Mouse (Mus musculus) urinary bladder, adult 18-20 months (tissue): ENCODE data around the gene Zfp78.
"Not testable (repeated sequence)": the region's sequence is repeated elsewhere in the genome, so short reads cannot be mapped to it uniquely, and the experiment has no call there.

ENCODE experiments used
- DNase-seq, 2 experiments: peaks; one replicate each; pipeline ENCODE4 v3.0.0; 2022; ENCODE audit warnings: low spot score in 2 of 2, mixed read lengths in 2 of 2

The Zfp78 gene

DNA sequence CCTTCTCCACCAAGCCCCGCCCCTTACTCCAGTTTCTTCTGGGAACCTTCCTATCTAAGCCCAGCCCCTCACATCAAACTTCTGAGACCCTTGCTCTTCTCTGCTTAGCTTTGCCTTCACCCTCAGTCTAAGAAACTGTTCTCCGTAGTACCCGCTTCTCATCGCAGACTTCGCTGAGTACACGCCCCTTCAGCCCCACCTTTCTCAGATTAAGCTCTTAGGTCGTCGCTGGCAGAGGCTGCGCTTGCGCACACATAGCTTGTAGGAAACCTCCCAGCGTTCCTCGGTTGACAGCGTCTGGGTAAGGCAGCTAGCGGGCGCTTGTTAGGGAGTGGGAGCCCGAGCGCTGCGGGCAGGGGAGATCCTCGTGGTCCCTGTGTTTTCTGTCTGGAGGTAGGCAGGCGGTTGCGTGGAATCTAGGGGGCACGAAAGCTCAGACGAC, at the start of gene Zfp78:
TSS of gene Zfp78 (plus strand) at position 234 of the 442 bp plus-strand sequence.
- no peak for DNase-seq

DNA sequence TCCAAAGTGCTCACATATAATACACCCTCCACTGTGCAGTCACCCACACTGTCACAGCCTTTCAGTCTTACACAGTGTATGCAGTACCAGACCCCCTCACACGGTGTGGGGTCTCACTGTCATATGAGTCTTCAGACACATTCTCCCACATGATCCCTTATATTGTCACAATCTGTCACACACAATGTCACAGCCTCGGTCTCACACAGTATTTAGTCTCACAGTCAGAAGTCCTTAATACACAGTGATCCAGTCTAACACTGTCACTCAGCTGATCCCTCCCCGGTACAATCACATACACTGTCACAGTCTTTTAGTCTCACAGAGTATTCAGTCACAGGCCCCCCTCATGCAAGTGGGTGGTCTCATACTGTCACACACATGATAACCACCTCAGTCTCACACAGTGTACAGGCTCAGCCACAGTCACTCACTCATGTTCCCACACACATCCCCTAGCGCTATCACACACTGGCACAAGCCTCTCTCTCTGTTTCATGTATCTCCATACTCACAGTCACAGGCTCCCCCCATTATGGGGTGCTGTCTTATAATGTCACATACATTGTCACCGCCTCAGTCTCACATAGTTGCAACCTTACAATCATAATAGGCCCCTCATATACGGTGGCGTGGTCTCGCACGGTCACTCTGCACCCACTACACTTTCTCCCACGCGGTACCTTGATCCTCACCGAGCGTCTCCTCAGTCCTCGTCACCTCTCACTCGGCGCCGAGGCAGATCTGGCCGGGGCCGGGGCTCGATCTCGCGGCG, 32.4 kb upstream of the Zfp78 start:
- DNase-seq = no peak

DNA sequence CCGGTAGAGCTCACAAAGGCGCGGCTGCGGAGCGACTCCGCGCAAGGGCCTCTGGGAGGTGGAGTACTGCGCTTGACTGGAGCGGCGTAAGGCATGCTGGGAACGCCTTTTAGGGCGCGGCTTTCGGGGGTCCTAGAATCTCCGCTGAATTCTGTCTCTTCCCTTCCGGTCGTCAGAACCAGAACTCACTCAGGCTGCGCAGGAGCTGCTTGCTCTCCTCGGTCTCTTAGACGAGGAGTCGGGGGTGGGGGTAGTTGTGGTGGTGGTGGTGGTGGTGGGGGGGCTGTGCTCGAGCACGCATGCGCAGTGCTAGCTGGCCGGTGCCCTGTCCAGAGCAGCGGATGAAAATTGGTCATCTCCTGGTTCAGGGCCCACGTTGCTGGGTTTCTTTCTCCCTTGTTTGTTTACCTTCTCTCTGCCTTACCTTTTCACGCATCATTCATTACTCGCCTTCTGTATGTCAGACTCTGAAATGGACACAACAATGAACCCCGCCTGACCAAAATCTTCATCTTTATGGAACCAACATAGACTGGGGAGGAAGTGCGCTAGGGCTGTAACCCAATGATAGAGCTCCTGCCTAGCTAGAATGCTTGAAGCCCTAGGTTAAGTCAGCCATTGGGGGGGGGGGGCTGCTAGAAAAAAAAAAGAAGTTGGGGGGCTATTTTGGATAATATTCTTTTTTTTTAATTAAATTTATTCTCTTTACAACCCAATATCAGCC, 31.7 kb upstream of the Zfp78 start, which contains the start of gene Zfp583:
TSS of gene Zfp583 (minus strand) at position 53 of the 724 bp plus-strand sequence.
- peak; percentile 70 to 71 for DNase-seq

DNA sequence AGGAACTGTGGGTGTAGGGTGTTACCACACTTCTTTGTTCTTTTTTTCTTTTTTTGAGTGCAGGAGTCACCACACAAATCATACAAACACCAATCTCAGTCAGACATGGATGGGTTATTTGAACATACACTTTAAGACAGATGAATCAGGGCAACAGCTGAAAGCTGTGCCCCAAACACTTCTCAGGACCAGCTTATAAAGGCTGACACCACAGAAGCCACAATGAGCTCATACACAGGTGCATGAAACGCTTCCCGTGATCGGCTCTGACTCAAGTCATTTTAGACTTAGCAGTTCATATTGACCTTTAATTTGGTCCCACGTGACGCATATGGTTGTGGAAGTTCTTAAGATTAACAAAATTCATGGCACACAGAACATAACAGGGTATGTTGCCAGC, 23.2 kb upstream of the Zfp78 start:
- no peak for DNase-seq

DNA sequence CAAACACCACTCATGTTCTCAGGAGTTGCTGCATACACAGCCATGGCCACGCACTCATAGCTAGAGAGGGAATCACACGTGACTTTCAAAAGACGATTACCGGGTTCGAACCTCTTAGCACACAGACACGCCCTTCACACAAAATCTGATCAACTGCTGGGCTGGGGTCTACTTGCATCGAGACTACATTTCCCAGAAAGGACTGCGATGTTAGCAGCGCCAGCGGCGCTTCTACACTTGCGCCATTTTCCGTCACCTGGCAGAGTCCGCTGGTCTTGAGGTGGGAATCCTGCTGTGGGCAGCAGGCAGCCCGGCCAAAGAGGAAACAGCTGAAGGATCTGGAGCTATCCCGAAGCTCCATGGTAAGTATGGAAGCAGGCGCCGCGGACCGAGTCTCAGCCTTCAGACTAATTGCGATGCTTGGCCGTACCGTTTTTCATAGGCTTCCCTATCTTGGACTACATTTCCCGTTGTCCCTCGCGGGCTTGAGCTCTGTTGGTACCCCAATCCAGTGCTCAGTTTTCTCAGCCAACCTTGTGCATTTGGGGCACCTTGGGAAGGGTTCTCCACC, 19.5 kb upstream of the Zfp78 start, which contains the start of gene Gm3854:
TSS of gene Gm3854 (plus strand) at position 259 of the 571 bp plus-strand sequence.
- peak; percentile 33 to 54 for DNase-seq

DNA sequence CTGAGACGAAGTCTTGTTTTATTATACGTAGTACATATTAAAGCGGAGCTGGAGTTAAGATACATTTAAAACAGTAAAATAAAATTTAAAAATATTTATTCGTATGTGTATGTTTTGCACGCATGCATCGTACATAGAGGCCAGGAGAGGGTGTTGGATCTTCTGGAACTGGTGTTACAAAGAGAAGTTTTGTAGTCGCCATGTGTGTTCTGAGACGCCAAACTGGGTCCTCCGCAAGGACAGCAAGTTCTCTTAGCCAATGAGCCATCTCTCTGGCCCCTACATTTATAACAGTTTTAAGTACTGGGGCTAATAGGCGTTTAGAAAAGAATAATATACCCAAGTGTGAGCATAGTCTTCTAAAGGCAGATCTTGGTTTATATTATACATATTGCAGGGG, 19.0 kb upstream of the Zfp78 start:
- no peak for DNase-seq

DNA sequence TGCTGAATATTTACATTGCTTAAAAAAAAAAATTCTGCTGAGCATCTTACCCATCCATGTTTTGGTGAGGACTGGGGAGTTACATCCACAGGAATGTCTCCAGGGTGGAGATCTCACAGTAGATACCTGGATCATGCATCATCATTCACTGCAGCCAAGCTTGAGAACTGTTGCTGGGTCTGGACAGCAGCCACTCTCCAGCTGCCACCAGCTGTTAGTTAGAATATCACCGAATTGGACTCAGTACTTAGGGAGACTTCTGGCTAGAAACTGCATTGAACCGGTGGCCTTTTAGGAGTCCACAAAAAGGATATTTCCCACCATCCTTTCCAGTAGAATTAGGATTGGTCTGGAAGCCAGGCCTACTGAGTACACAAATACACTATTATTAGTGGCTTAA, 5.0 kb upstream of the Zfp78 start:
- DNase-seq = no peak

DNA sequence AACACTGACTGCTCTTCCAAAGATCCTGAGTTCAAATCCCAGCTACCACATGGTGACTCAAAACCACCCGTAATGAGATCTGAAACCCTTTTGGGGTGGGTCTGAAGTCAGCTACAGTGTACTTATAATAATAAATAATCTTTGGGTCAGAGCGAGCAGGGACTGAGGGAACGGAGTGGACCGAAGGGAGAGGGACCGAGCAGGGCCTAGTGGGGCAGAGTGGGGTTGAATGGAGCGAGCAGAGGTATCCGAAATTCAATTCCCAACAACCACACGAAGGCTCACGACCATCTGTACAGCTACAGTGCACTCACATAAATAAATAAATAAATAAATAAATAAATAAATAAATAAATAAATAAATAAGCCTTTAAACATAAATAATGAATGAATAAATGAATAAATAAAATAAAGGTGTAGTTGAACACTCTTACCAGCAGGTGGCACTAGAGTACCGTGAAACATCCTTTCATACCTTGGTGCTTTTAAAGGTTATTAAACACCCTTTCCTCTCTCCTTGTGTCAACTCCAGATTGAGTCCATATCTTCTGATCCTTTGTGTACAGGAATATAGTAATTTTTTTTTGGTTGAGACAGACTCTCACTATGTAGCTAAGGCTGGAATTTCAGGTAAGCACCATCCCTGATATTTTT, 4.0 kb upstream of the Zfp78 start:
- DNase-seq = no peak

DNA sequence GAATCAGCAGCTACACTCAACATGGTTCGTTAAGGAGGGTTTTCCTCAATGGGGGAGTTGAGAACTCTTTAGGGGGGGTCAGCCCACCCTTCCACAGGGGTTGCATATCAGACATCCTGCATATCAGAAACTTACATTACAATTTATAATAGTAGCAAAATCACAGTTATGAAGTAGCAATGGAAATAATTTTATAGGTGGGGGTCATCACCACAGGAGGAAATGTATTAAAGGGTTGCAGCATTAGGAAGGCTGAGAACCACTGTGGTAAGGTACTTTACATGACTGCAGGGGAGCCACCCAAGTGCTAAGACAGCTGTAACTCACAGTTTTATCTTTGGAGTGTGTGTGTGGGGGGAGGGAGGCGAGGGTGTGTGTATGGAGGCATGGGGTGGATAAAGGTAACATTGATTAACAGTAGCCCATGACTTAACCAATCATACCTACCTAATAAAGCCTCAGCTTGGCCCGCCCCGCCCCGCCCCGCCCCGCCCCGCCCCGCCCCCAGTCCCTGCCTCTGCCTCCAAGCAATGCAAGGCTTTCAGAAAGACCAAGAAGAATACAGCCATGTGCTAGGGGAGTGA, 2.5 kb upstream of the Zfp78 start:
- DNase-seq = no peak

DNA sequence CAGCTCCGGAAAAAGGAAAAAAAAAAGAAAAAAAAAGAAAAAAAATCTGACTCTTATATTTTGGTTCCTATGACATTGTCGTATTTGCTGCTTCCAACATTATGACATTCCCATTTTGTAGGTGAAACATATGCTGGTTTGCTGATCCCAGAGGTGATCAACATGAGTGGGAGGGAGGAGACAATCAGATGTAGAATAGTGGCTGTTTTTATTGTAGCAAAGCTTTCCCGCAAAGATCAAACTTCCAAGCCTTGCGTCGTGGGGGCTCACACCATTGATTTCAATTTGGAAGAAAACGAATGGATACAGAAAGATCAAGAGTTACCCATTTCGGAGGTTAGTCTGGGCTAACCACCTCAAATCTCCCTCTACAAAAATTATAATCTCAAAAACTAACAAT, 1.3 kb upstream of the Zfp78 start:
- DNase-seq = no peak

DNA sequence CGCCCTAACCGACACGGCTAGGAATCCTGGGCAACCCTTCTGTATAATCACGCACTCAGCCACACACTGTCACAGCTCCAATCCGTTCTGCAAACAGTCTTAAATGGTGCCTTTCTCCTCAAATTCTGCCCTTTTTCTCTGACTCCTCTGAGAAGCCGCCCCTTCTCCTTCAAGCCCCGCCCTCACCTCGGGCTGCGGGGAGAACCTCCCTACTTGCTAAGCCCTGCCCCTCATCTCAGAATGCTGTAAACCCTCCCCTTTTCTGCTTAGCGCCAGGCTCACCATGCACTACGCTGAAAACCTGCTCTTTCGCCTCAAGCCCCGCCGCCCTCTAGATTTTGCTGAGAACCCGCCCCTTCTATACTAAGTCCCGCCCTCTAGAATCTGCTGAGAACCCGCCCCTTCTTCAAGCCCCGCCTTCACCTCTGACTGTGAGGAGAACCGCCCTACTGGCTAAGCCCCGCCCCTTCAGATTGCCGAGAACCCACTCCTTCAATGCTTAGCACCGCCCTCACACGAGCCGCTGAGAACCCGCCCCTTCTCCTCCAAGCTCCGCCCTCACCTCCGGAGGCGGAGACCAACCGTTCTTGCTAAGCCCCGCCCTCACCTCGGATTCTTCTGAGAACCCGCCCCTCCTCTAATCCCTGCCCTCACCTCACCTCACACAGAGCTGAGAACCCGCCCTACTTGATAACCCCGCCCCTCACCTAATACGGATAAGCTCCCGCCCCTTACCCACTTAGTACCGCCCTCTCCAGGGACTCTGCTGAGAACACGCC, 623 bp upstream of the Zfp78 start:
- DNase-seq = peak; percentile 98 to 99

DNA sequence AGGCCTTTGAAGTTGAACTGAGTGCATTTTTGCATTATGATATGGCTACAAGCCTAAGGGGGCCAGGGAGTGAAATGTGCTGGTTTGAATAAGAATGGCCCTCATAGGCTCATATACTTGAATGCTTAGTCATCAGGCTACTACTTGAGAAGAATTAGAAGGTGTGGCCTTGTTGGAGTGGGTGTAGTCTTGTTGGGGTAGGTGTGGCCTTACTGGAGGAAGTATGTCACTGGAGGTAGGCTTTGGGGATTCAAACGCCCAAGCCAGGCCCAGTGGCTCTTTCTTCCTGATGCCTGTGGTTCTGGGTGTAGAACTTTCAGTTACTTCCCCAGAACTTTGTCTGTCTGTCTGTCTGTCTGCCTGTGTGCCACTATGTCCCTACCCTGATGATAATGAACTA, 1.7 kb downstream of the Zfp78 start:
- DNase-seq = no peak

DNA sequence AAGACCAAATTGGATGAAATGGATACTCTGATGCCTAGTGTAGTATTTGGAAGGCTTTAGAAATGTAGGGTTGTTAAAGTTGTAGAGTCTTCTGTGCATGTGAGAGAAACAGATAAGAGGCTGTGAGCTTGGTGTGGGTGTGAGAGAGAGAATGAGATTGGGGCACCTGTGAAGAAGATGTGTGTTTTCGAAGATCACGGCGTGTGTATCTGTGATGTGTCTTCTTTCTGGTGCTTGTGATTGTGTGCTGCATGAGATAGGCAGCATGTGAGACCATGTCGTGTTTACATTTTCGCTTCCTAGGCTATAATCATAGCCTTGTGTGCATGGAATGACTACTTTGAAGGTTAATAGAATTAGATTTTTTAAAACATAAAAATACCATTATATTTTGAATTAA, 4.1 kb downstream of the Zfp78 start:
- no peak for DNase-seq

DNA sequence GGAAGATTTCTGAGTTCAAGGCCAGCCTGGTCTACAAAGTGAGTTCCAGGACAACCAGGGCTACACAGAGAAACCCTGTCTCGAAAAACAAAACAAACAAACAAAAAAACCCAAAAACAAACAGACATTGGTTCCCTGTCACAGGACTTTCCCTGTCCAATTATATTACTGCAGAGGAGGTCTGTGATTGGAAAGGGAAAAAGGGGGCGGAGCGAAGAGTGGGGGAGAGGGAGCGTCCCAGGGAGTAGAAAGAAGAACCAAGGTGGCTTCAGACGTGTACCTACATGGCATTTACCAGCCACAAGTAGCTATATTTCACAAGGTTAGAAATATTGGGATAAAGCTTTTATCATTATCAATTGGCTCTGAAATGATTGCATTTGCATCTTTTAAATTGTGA, 5.1 kb downstream of the Zfp78 start:
- DNase-seq = not testable (repeated sequence)

DNA sequence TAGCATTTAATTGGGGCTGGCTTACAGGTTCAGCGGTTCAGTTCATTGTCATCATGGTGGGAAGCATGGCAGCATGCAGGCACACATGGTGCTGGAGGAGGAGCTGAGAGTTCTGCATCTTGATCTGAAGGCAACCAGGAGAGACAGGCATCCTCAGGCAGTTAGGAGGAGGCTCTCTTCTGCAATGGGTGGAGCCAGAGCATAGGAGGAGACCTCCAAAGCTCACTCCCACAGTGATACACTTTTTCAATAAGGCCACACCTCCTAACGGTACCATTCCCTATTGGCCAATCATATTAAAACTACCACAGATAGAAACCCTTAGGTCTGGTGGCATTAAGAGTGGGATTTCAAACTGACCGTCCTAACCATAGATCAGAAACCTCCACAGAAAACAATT, 6.4 kb downstream of the Zfp78 start:
- no peak for DNase-seq

DNA sequence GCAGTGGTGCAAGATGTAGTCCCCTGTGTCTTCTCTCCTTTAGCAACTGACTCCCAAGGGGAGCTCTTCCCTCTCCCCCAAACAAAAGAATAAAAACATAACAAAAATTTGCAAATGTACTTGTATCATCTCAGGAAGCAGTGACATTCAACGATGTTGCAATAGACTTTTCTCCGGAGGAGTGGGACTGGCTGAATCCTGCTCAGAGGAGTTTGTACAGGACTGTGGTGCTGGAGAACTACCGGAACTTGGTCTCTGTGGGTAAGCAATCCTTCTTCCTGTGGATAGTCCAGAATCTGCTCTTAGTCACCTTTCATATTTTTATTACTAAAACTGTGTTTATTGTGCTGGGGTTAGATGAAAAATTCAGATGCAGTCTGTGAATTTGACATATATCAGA, 9.9 kb downstream of the Zfp78 start:
- DNase-seq = no peak

DNA sequence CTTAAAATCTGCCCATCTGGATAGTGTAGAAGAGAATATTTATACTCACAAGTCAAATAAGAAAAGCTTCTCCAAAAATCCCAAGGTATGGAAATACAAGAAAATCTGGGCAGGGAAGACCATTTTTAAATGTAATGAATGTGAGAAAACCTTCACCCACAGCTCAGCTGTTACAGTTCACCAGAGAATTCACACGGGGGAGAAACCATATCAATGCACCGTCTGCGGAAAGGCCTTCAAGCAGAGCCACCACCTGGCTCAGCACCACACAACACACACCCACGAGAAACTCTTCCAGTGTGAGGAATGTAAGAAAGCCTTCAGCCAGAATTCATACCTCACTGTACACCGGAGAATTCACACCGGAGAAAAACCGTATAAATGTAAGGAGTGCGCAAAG, 15.4 kb downstream of the Zfp78 start:
- no peak for DNase-seq

DNA sequence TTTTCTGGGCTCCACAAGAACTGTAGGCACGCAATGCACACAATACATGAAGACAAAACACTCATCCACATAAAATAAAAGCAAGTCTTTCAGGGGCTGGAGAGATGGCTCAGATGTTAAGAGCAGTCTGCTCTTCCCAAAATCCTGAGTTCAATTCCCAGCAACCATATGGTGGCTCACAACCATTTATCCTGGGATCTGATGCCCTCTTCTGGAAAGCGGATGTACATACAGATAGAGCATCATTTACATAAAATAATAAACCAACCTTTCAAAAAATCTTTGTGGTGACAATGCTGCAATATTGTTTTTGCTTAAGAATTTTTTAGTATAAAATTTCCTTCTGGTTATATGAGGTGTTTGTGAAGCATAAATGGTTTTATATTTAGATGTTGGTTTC, 18.4 kb downstream of the Zfp78 start:
- no peak for DNase-seq

DNA sequence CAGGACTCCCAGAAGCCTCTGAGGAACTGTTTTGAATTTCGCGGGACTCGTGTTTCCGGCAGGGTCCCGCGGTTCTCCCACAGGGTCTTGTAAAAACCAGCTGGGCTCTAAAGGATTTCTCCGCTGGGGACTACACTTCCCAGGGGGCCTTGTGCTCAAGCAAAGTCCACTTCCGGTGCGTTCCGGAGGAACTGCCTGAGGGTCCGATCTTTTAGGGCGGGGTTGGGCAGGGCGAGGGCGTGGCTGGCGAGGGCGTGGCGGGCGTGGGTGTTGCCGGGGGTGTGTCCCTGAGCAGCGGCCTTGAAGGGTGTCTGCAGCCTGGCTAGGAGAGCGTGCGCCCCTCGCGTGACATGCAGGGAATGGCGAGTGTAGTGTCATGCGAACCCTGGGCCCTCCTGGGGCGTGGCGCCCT, 20.0 kb downstream of the Zfp78 start, which contains the start of gene Zfp28:
TSS of gene Zfp28 (plus strand) at position 252 of the 412 bp plus-strand sequence.
- peak; percentile 88 to 89 for DNase-seq

DNA sequence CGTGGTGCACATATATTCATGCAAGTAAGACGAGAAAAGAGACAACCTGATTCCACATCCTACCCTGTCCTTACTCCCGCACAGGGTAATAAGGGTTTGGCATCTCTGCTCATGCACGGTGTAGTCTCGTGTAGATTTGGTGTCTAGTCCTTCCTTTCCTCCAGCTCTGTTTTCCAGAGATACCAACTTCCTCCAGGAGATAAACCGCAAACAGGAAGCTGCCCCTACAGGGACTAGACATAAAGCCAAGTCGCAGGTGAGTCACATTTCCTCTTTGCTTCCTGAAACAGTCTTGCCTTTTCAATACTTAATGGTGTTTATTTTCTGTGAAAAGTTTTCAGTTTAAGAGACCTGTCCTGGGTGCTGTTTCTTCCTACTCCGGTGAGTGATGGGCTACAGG, 20.9 kb downstream of the Zfp78 start:
- no peak for DNase-seq

DNA sequence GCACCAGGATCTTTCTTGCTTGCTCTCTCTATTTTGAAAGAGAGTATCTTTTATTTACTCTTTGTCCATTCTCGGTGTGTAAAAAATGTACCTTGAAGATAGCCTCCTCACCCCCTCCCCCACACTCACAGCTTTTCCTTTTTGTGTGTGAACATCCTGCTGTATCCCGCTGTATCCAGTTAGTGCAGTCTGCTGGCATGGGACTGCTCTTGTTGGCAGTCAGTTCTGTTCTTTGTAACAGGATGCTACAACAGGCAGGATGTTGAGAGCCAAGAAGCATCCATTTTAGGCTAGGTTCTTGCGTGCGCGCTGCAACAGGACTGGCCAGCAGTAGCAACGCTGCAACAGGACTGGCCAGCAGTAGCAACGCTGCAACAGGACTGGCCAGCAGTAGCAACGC, 23.9 kb downstream of the Zfp78 start:
- no peak for DNase-seq
